Mouse (Mus musculus) stomach, adult 2 months (tissue): ENCODE results near the gene Heg1. TPM values are rescaled to one million over a fixed set of nuclear protein-coding genes. Genes with fewer than 3 reads are reported as not detected.

ENCODE experiments used
- polyA plus RNA-seq: library from polyadenylated mRNA; depleted of rRNA; stranded (reverse); fragments of >200 nt; gene quantifications from 2 replicates; pipeline ENCODE4 v1.2.3, GENCODE M21; 2012; rRNA removed

Gene Heg1
- polyA plus RNA-seq = 5.0 and 7.0 TPM in 2 replicates

GRCm38 (mm10) chr16:33684162-33684702 lies at the start of gene Heg1:
TSS of gene Heg1 (plus strand) at chr16:33684370.

GRCm38 (mm10) chr16:33793846-33794791 lies 109.9 kb downstream of the Heg1 start, which contains the start of gene Muc13:
TSS of gene Muc13 (plus strand) at chr16:33794037.

Other genes with a start within 250 kb of the Heg1 start
- 8.0 and 11.2 TPM in 2 replicates for gene Slc12a8, start 167.0 kb upstream of the Heg1 start, polyA plus RNA-seq
- gene Muc13, start 109.7 kb downstream of the Heg1 start, polyA plus RNA-seq = 0.64 and 1.4 TPM in 2 replicates
- gene Itgb5, start 145.3 kb downstream of the Heg1 start, polyA plus RNA-seq = 30.5 and 32.1 TPM in 2 replicates